Comparison of ENCODE assay signal across 9 mouse cellular contexts in the genomic region with DNA sequence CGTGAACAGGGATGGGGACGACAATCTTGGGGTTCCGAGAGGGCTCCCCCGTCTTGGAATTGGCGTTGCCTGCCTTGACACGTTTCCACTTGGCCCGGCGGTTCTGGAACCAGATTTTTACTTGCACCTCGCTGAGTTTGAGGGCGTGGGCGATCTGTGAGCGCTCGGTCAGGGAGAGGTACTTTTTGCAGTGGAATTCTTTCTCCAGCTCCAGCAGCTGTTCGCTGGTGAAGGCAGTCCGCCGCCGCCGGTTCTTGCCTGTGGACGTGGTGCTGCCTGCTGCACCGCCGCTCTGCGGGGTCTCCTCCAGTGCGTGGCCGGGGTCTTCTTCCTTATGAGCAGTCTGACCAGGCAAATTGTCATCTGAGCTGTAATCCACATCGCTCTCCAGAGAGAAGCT. TPM values are rescaled to one million over a fixed set of nuclear protein-coding genes. Genes with fewer than 3 reads are reported as not detected.
DNase-seq lines count a peak whose midpoint lies in the region; ATAC-seq and TF ChIP-seq lines count a peak whose summit lies in the region.
"Had no signal": no experiment of that assay in that cellular context is flagged by ENCODE, and none has a peak within 500 bp of the region (broad histone marks: within the 10 kb centered on the region; RNA-seq: fewer than 3 reads in every experiment).

No protein-coding gene starts in this region.

- no peak for ATAC-seq in kidney, postnatal 0 days (replicated peaks; ENCODE audit: low FRiP score, low read depth)
- no peak for ATAC-seq in forebrain, embryonic 12.5 days (ENCODE audit: low FRiP score)
- ATAC-seq in intestine, postnatal 0 days = no peak
- no peak for ATAC-seq in neural tube, embryonic 12.5 days (ENCODE audit: low FRiP score, low read depth)
- ATAC-seq: Patski had no signal

- H3K27me3 ChIP-seq in kidney, postnatal 0 days (ENCODE audit: insufficient read depth, low read length) = peaks cover 94% of the 10 kb centered on the region
- peaks cover 97% of the 10 kb centered on the region for H3K27me3 ChIP-seq in forebrain, embryonic 12.5 days
- peaks cover 98% of the 10 kb centered on the region for H3K27me3 ChIP-seq in intestine, postnatal 0 days (replicated peaks; ENCODE audit: control insufficient read depth, insufficient read depth, low read length)
- H3K27me3 ChIP-seq in neural tube, embryonic 12.5 days (replicated peaks) = peaks cover 51% of the 10 kb centered on the region

- H3K4me2 ChIP-seq in kidney, postnatal 0 days (ENCODE audit: low read length) = peak overlapping the region; percentile 18; the same call in 1 of the 2 replicates
- peak overlapping the region; percentile 24; the same call in 1 of the 2 replicates for H3K4me2 ChIP-seq in forebrain, embryonic 12.5 days
- peak overlapping the region; percentile 37; the same call in 1 of the 2 replicates for H3K4me2 ChIP-seq in intestine, postnatal 0 days (replicated peaks; ENCODE audit: low read depth)
- H3K4me2 ChIP-seq in neural tube, embryonic 12.5 days (replicated peaks) = peak overlapping the region; percentile 85

- 15% methylated on average over 25 of the region's 25 CpGs for WGBS in kidney, postnatal 0 days
- 2% methylated on average over 25 of the region's 25 CpGs for WGBS in forebrain, embryonic 12.5 days
- WGBS in intestine, postnatal 0 days = 17% methylated on average over 25 of the region's 25 CpGs
- WGBS in neural tube, embryonic 12.5 days = 3% methylated on average over 25 of the region's 25 CpGs

- TF ChIP-seq CTCF in kidney, postnatal 0 days (IDR thresholded peaks at IDR 0.05; ENCODE audit: low read depth) = no peak
- TF ChIP-seq CTCF in intestine, postnatal 0 days (IDR thresholded peaks at IDR 0.05; ENCODE audit: low read depth) = no peak

- no peak overlapping the region; the same call in 1 of the 2 replicates for H3K4me3 ChIP-seq in kidney, postnatal 0 days (replicated peaks; ENCODE audit: low read depth, low read length)
- peak overlapping the region; percentile 26 for H3K4me3 ChIP-seq in forebrain, embryonic 12.5 days (replicated peaks)
- H3K4me3 ChIP-seq in intestine, postnatal 0 days (ENCODE audit: low read depth, low read length) = peak overlapping the region; percentile 11
- H3K4me3 ChIP-seq in neural tube, embryonic 12.5 days = peak overlapping the region; percentile 87

- no peak overlapping the region for H3K9ac ChIP-seq in kidney, postnatal 0 days (ENCODE audit: low read depth, low read length)
- no peak overlapping the region for H3K9ac ChIP-seq in forebrain, embryonic 12.5 days
- no peak overlapping the region for H3K9ac ChIP-seq in intestine, postnatal 0 days (ENCODE audit: low read depth, low read length)
- H3K9ac ChIP-seq in neural tube, embryonic 12.5 days = peak overlapping the region; percentile 90

- H3K27ac ChIP-seq in kidney, postnatal 0 days = no peak overlapping the region
- H3K27ac ChIP-seq in forebrain, embryonic 12.5 days = no peak overlapping the region
- no peak overlapping the region for H3K27ac ChIP-seq in intestine, postnatal 0 days (ENCODE audit: low read depth, low read length)
- no peak overlapping the region for H3K27ac ChIP-seq in neural tube, embryonic 12.5 days

- DNase-seq in kidney, postnatal 0 days (ENCODE audit: low spot score) = no peak
- no peak for DNase-seq in kidney, adult 18-20 months
- no peak for DNase-seq in Muller cell, postnatal 12 days (ENCODE audit: inconsistent ontology term)
- no peak for DNase-seq in spleen, adult 18-20 months
- no peak for DNase-seq in frontal cortex, postnatal 25 days (ENCODE audit: low spot score in 2 of 2)

- no peaks in the 10 kb centered on the region for H3K36me3 ChIP-seq in kidney, postnatal 0 days (ENCODE audit: insufficient read depth, low read length)
- H3K36me3 ChIP-seq in forebrain, embryonic 12.5 days (replicated peaks) = no peaks in the 10 kb centered on the region
- H3K36me3 ChIP-seq in intestine, postnatal 0 days (ENCODE audit: control insufficient read depth, insufficient read depth) = no peaks in the 10 kb centered on the region
- no peaks in the 10 kb centered on the region for H3K36me3 ChIP-seq in neural tube, embryonic 12.5 days

- H3K9me3 ChIP-seq in kidney, postnatal 0 days (replicated peaks; ENCODE audit: low read length) = no peaks in the 10 kb centered on the region
- H3K9me3 ChIP-seq in forebrain, embryonic 12.5 days = no peaks in the 10 kb centered on the region
- H3K9me3 ChIP-seq in intestine, postnatal 0 days (ENCODE audit: control insufficient read depth) = no peaks in the 10 kb centered on the region
- no peaks in the 10 kb centered on the region for H3K9me3 ChIP-seq in neural tube, embryonic 12.5 days

- peaks cover 26% of the 10 kb centered on the region; the same call in 1 of the 2 replicates for H3K4me1 ChIP-seq in kidney, postnatal 0 days (replicated peaks; ENCODE audit: insufficient read depth, low read length)
- peaks cover 68% of the 10 kb centered on the region for H3K4me1 ChIP-seq in forebrain, embryonic 12.5 days
- no peaks in the 10 kb centered on the region for H3K4me1 ChIP-seq in intestine, postnatal 0 days (replicated peaks; ENCODE audit: control insufficient read depth, insufficient read depth, low read length)
- H3K4me1 ChIP-seq in neural tube, embryonic 12.5 days = peaks cover 65% of the 10 kb centered on the region

RNA-seq across cellular contexts. Expression of a gene that starts 2.3 kb away (rescaled TPM):
- not detected in 2 replicates for polyA plus RNA-seq in kidney, postnatal 0 days (2015; fragmentation: Nextera tagmentation; extraction: Ambion mirVana)
- 26.9 and 28.0 TPM in 2 replicates for polyA plus RNA-seq in forebrain, embryonic 12.5 days (2016; fragmentation: Nextera tagmentation; extraction: Ambion mirVana)
- 0.08 and 0.16 TPM in 2 replicates for polyA plus RNA-seq in intestine, postnatal 0 days (2015; fragmentation: Nextera tagmentation; extraction: Ambion mirVana)
- polyA plus RNA-seq in neural tube, embryonic 12.5 days (2016; fragmentation: Nextera tagmentation; extraction: Ambion mirVana) = 78.5 and 91.6 TPM in 2 replicates

Comparison
In these comparisons a context has a peak if more than half of its experiments do, and no peak if none do; other contexts are left out.
1. H3K4me2 ChIP-seq: peak in every context shown above with its lines; median percentile 85 in neural tube, embryonic 12.5 days; 37 in intestine, postnatal 0 days; 24 in forebrain, embryonic 12.5 days; 18 in kidney, postnatal 0 days.
2. RNA of a gene that starts 2.3 kb away (polyA plus RNA-seq): 78.5 to 91.6 TPM in neural tube, embryonic 12.5 days and 26.9 to 28.0 TPM in forebrain, embryonic 12.5 days; 0.08 to 0.16 TPM in intestine, postnatal 0 days and not detected in kidney, postnatal 0 days; every median in the first group is over 10 times any median in the second.